Mouse (Mus musculus): ENCODE results near the gene Il22ra2. TPM values are rescaled to one million over a fixed set of nuclear protein-coding genes. Genes with fewer than 3 reads are reported as not detected.

Gene Il22ra2
- not detected in 2 replicates for polyA plus RNA-seq (2012; rRNA removed)

DNA sequence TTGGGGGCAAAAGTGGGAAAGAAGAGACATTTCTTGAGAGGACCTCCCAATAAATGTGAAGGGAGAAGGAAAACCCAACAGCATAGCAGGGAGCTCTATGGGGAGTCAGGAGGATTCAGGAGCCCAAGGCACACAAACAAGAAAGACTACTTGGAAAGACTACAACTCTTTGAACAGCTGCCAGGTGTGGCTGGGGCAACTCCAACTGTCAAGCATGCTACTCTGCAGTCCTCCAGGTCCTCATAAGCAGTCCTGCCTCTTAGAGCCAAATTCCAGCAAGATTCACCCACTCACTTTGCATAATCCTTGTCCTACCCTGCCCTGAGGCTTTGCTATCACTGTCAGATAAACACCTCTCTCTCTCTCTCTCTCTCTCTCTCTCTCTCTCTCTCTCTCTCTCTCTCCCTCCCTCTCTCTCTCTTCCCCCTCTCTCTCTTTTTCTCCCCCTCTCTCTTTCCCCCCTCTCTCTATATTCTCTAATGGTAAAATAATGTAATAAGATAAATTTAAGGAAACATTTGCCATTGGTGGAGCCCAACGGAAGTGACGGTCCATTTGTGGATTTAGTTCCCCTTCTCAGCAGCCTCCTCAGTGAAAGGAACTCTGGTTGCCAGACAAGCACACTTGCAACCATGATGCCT lies at the start of gene Il22ra2:
Gene Il22ra2 (plus strand): TSS at position 591 of the 641 bp plus-strand sequence.
- no peak for TF ChIP-seq CTCF (IDR thresholded peaks at IDR 0.05; ENCODE audit: borderline replicate concordance, extremely low read depth, insufficient read depth, insufficient read length)
- TF ChIP-seq POLR2A (IDR thresholded peaks at IDR 0.05; ENCODE audit: borderline replicate concordance, extremely low read depth, insufficient read depth, insufficient read length, poor library complexity, severe bottlenecking): no peak
- DNase-seq (ENCODE audit: low read depth): no peak

DNA sequence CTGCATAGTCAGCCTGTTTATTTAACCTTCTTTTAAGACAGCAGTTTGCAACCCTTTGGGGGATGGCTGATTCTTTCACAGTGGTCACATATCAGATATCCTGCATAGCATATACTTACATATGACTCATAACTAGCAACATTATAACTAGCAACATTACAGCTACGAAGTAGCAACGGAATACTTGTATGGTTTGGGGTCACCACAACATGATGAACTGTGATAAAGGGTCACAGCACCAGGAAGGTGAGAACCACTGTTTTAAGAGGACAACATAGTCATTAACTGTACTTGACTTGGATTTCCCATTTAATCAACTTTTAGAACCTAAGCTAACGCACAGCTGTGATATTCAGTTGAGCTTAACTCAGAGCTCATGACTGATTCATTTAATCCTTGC lies 44.2 kb upstream of the Il22ra2 start:
- TF ChIP-seq POLR2A (IDR thresholded peaks at IDR 0.05; ENCODE audit: borderline replicate concordance, extremely low read depth, insufficient read depth, insufficient read length, poor library complexity, severe bottlenecking): no peak
- no peak for TF ChIP-seq CTCF (IDR thresholded peaks at IDR 0.05; ENCODE audit: borderline replicate concordance, extremely low read depth, insufficient read depth, insufficient read length)
- DNase-seq (ENCODE audit: low read depth): no peak

DNA sequence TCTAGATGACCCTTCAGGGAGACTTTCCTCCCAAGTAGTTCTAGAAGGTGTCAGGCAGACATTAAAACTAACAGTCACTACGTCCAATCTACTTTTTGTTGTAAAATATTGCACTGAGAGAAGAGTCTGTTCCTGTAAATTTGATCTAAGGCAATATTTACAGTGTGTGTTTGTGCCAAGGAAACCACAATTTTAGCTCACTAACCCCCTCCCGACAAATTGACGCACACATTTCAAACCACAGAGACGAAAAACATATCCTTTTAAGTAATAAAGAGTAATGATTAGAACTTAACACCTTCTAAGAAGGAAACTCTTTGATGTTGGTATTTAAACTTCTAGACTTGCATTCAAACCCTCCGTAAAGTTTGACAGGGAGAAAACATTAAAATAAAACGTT lies 43.8 kb upstream of the Il22ra2 start:
- TF ChIP-seq CTCF (IDR thresholded peaks at IDR 0.05; ENCODE audit: borderline replicate concordance, extremely low read depth, insufficient read depth, insufficient read length) (no peak), POLR2A (IDR thresholded peaks at IDR 0.05; ENCODE audit: borderline replicate concordance, extremely low read depth, insufficient read depth, insufficient read length, poor library complexity, severe bottlenecking) (no peak)
- DNase-seq (ENCODE audit: low read depth): no peak

DNA sequence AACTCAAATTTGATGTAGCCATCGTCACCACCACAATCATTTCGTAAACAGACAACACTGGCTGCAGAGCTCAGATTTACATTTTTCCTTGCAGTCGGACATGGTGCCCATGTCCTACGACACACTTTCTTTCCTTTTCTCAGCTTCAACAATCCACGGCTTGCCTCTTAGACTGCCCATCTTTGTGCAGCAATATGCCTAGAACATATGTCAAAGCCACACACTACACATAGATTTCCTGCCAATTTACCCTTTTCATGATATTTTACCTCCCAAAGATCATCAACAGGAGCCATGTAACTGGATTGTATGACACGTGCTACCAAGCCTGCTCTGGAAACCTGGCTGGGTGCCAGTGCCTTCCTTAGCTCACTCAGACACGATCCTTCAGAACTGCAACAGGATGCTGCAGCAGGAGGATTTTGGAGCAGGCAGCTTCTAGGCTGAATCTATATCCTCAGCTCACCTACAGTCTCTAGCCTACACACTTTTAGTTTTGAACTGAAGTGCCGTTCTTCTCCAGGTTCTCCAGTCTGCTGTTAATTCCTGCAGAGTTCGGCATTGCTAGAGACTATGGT lies 43.3 kb upstream of the Il22ra2 start:
- peak; percentile 72 for DNase-seq (ENCODE audit: low read depth)
- no peak for TF ChIP-seq CTCF (IDR thresholded peaks at IDR 0.05; ENCODE audit: borderline replicate concordance, extremely low read depth, insufficient read depth, insufficient read length)
- TF ChIP-seq POLR2A (IDR thresholded peaks at IDR 0.05; ENCODE audit: borderline replicate concordance, extremely low read depth, insufficient read depth, insufficient read length, poor library complexity, severe bottlenecking): no peak

- no peak for TF ChIP-seq CTCF (IDR thresholded peaks at IDR 0.05; ENCODE audit: borderline replicate concordance, extremely low read depth, insufficient read depth, insufficient read length)
- no peak for TF ChIP-seq POLR2A (IDR thresholded peaks at IDR 0.05; ENCODE audit: borderline replicate concordance, extremely low read depth, insufficient read depth, insufficient read length, poor library complexity, severe bottlenecking)
- no peak for DNase-seq (ENCODE audit: low read depth)
Observed at GRCm38 (mm10) chr10:19580660-19581059, 41.1 kb upstream of the Il22ra2 start.

GRCm38 (mm10) chr10:19581844-19582582 lies 39.8 kb upstream of the Il22ra2 start:
- no peak for DNase-seq (ENCODE audit: low read depth)

DNA sequence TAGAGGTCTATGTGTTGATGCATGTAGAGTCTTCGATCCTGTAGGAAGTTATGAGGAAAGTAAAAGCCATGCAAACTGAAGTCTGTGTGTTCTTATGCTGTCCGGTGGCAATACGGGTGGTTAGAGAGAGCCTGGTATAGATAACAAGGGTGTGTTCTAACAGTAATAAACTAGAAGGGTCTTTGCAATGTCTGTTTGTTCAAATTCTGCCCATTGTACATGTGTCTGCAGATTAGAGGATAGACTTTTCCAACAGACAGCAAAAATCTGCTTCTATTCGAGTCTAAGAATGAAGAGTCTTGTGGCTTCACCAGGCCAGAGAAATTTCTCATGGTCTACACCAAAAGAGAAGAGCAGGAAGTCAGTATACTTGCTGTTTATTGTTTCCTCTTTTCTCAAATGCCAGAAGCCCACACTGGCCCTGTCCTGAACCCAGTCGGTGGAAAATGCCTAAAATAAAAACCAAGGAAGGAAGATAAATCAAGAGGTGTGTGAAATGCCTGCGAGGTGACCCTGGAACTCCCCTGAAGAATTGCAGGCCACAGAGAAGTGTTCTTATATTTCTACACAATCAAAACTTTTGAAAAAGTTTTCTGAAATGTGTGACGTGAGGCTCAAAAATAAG lies 38.9 kb upstream of the Il22ra2 start:
- no peak for TF ChIP-seq CTCF (IDR thresholded peaks at IDR 0.05; ENCODE audit: borderline replicate concordance, extremely low read depth, insufficient read depth, insufficient read length)
- no peak for TF ChIP-seq POLR2A (IDR thresholded peaks at IDR 0.05; ENCODE audit: borderline replicate concordance, extremely low read depth, insufficient read depth, insufficient read length, poor library complexity, severe bottlenecking)

More at GRCm38 (mm10) chr10:19581844-19582582, 39.8 kb upstream of the Il22ra2 start:
- TF ChIP-seq POLR2A (IDR thresholded peaks at IDR 0.05; ENCODE audit: borderline replicate concordance, extremely low read depth, insufficient read depth, insufficient read length, poor library complexity, severe bottlenecking) (no peak), CTCF (IDR thresholded peaks at IDR 0.05; ENCODE audit: borderline replicate concordance, extremely low read depth, insufficient read depth, insufficient read length) (no peak)

GRCm38 (mm10) chr10:19584064-19584463 lies 37.7 kb upstream of the Il22ra2 start:
- DNase-seq (ENCODE audit: low read depth): peak; percentile 15
- TF ChIP-seq POLR2A (IDR thresholded peaks at IDR 0.05; ENCODE audit: borderline replicate concordance, extremely low read depth, insufficient read depth, insufficient read length, poor library complexity, severe bottlenecking) (no peak), CTCF (IDR thresholded peaks at IDR 0.05; ENCODE audit: borderline replicate concordance, extremely low read depth, insufficient read depth, insufficient read length) (no peak)

More for the DNA sequence above, 38.9 kb upstream of the Il22ra2 start:
- no peak for DNase-seq (ENCODE audit: low read depth)

GRCm38 (mm10) chr10:19584846-19585245 lies 37.0 kb upstream of the Il22ra2 start:
- TF ChIP-seq CTCF (IDR thresholded peaks at IDR 0.05; ENCODE audit: borderline replicate concordance, extremely low read depth, insufficient read depth, insufficient read length) (no peak), POLR2A (IDR thresholded peaks at IDR 0.05; ENCODE audit: borderline replicate concordance, extremely low read depth, insufficient read depth, insufficient read length, poor library complexity, severe bottlenecking) (no peak)
- no peak for DNase-seq (ENCODE audit: low read depth)

GRCm38 (mm10) chr10:19585860-19586259 lies 35.9 kb upstream of the Il22ra2 start:
- TF ChIP-seq POLR2A (IDR thresholded peaks at IDR 0.05; ENCODE audit: borderline replicate concordance, extremely low read depth, insufficient read depth, insufficient read length, poor library complexity, severe bottlenecking) (no peak), CTCF (IDR thresholded peaks at IDR 0.05; ENCODE audit: borderline replicate concordance, extremely low read depth, insufficient read depth, insufficient read length) (no peak)
- no peak for DNase-seq (ENCODE audit: low read depth)

DNA sequence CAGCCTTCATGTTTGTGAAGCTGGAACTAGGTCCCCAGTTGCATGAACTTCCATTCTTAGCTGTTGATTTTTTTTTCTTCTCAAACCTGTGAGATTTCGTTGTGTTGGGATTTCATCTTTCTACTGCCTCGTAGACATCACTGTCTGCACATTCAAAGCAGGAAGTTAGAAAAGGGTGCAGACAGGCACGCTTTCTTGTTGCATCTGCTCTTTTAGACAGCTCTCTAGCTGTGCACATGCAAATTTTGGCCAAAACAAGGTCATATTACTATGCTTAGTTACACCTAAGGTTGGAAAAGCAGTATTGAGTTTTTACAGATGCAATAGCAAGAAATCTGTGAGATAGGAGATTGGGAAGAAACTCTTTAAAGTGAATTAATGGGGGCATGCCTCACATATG lies 34.5 kb upstream of the Il22ra2 start:
- no peak for TF ChIP-seq CTCF (IDR thresholded peaks at IDR 0.05; ENCODE audit: borderline replicate concordance, extremely low read depth, insufficient read depth, insufficient read length)
- TF ChIP-seq POLR2A (IDR thresholded peaks at IDR 0.05; ENCODE audit: borderline replicate concordance, extremely low read depth, insufficient read depth, insufficient read length, poor library complexity, severe bottlenecking): no peak
- no peak for DNase-seq (ENCODE audit: low read depth)
